Mouse (Mus musculus) adrenal gland, postnatal 4 days (tissue): Measurements from ENCODE around the gene Smad3. TPM values are rescaled to one million over a fixed set of nuclear protein-coding genes. Genes with fewer than 3 reads are reported as not detected.

Source experiments
- DNase-seq, 2 experiments: peaks; one replicate each; pipeline ENCODE4 v3.0.0; 2021 to 2022; ENCODE audit warnings: low spot score in 2 of 2, mixed read lengths in 2 of 2
- total RNA-seq, 2 experiments: library from RNA; stranded (reverse); gene quantifications; 2 replicates each; pipeline ENCODE4 v1.2.3; 2021

The Smad3 gene
- total RNA-seq, 2 experiments from 2014 or later, result 39.6 to 43.5 TPM

- DNase-seq, result no peak
These were observed 10.0 kb downstream of the Smad3 start for GRCm38 (mm10) chr9:63747645-63748295.

GRCm38 (mm10) chr9:63746980-63747379, 10.8 kb downstream of the Smad3 start:
- no peak for DNase-seq

- DNase-seq, result no peak
These were observed 11.8 kb downstream of the Smad3 start for GRCm38 (mm10) chr9:63745821-63746632.

- DNase-seq, result no peak
These were observed 13.2 kb downstream of the Smad3 start for GRCm38 (mm10) chr9:63744595-63744994.

- DNase-seq, result no peak
These were observed 14.0 kb downstream of the Smad3 start for GRCm38 (mm10) chr9:63743775-63744174.

GRCm38 (mm10) chr9:63742887-63743660, 14.7 kb downstream of the Smad3 start:
- no peak for DNase-seq

GRCm38 (mm10) chr9:63742318-63742717, 15.5 kb downstream of the Smad3 start:
- DNase-seq, result no peak

GRCm38 (mm10) chr9:63741792-63742191, 16.0 kb downstream of the Smad3 start:
- DNase-seq, result no peak

- DNase-seq, result no peak
These were observed 17.4 kb downstream of the Smad3 start for GRCm38 (mm10) chr9:63740320-63740841.

GRCm38 (mm10) chr9:63738830-63739229, 19.0 kb downstream of the Smad3 start:
- no peak for DNase-seq

GRCm38 (mm10) chr9:63738086-63738701, 19.6 kb downstream of the Smad3 start:
- no peak for DNase-seq

- DNase-seq, result no peak
These were observed 20.3 kb downstream of the Smad3 start for GRCm38 (mm10) chr9:63737426-63737931.

- no peak for DNase-seq
These were observed 23.5 kb downstream of the Smad3 start for GRCm38 (mm10) chr9:63734261-63734660.

- DNase-seq, result no peak
These were observed 25.1 kb downstream of the Smad3 start for GRCm38 (mm10) chr9:63732700-63733099.

- no peak for DNase-seq
These were observed 26.5 kb downstream of the Smad3 start for GRCm38 (mm10) chr9:63731114-63731828.

GRCm38 (mm10) chr9:63728969-63729368, 28.8 kb downstream of the Smad3 start:
- DNase-seq, result no peak

- no peak for DNase-seq
These were observed 30.7 kb downstream of the Smad3 start for GRCm38 (mm10) chr9:63727070-63727469.

GRCm38 (mm10) chr9:63726088-63727010, 31.4 kb downstream of the Smad3 start:
- DNase-seq, result no peak

- no peak for DNase-seq
These were observed 33.0 kb downstream of the Smad3 start for GRCm38 (mm10) chr9:63724750-63725149.
